Comparison of ENCODE assay signal across 25 mouse cellular contexts in genomic region chr12:109069751-109070150, GRCm38 (mm10). TPM values are rescaled to one million over a fixed set of nuclear protein-coding genes. Genes with fewer than 3 reads are reported as not detected.
DNase-seq lines count a peak whose midpoint lies in the region; ATAC-seq lines count a peak whose summit lies in the region.
"Had no signal": no experiment of that assay in that cellular context is flagged by ENCODE, and none has a peak within 500 bp of the region (broad histone marks: within the 10 kb centered on the region; RNA-seq: fewer than 3 reads in every experiment).

No protein-coding gene starts in this region.

- H3K4me2 ChIP-seq in embryonic facial prominence, embryonic 13.5 days = no peak overlapping the region
- H3K4me2 ChIP-seq: forebrain, embryonic 13.5 days; heart, embryonic 11.5 days; hindbrain, embryonic 15.5 days; limb, embryonic 12.5 days; liver, embryonic 11.5 days had no signal

- H3K4me3 ChIP-seq in embryonic facial prominence, embryonic 13.5 days = no peak overlapping the region
- H3K4me3 ChIP-seq in embryonic facial prominence, embryonic 10.5 days = no peak overlapping the region
- H3K4me3 ChIP-seq: forebrain, embryonic 13.5 days; gastrocnemius, adult 2 months; hindbrain, embryonic 15.5 days; layer of hippocampus, adult 2 months; limb, embryonic 12.5 days; myocyte had no signal

- 56% methylated on average over 2 of the region's 2 CpGs for WGBS in embryonic facial prominence, embryonic 13.5 days
- WGBS in embryonic facial prominence, embryonic 10.5 days = 54% methylated on average over 2 of the region's 2 CpGs

- 0 out of 2 replicates have a peak overlapping the region, but pooled peaks have one; percentile 11 for H3K9ac ChIP-seq in embryonic facial prominence, embryonic 13.5 days
- H3K9ac ChIP-seq: forebrain, embryonic 13.5 days; hindbrain, embryonic 15.5 days; limb, embryonic 12.5 days; liver, postnatal 0 days had no signal

- no peak overlapping the region for H3K27ac ChIP-seq in embryonic facial prominence, embryonic 13.5 days
- no peak overlapping the region for H3K27ac ChIP-seq in embryonic facial prominence, embryonic 10.5 days (replicated peaks)
- H3K27ac ChIP-seq: forebrain, embryonic 13.5 days; gastrocnemius, adult 2 months; hindbrain, embryonic 15.5 days; layer of hippocampus, adult 2 months; limb, embryonic 12.5 days; macrophage had no signal

- DNase-seq in embryonic facial prominence, embryonic 10.5 days (ENCODE audit: low spot score) = no peak
- DNase-seq in induced T-regulatory cell, adult 2 months (ENCODE audit: low read depth) = peak; percentile 15
- DNase-seq in thymus, postnatal 4 days = peak; percentile 54
- DNase-seq in gastrocnemius, adult 8-10 months (ENCODE audit: low spot score in 2 of 2) = no peak
- DNase-seq in gastrocnemius, adult 18-20 months (ENCODE audit: low spot score) = no peak
- DNase-seq: adrenal gland, postnatal 14 days; gastrocnemius, adult 2 months; kidney, adult 9 months; kidney, postnatal 14 days; liver, postnatal 0 days; right cerebral cortex, adult 18-20 months; right cerebral cortex, postnatal 4 days had no signal

- peaks cover 16% of the 10 kb centered on the region for H3K4me1 ChIP-seq in embryonic facial prominence, embryonic 13.5 days
- H3K4me1 ChIP-seq in embryonic facial prominence, embryonic 10.5 days = peaks cover 19% of the 10 kb centered on the region

- no peak for ATAC-seq in embryonic facial prominence, embryonic 13.5 days (ENCODE audit: insufficient number of reproducible peaks, insufficient read depth, low FRiP score, low TSS enrichment, low read depth)
- ATAC-seq in CD4-positive, CD25-positive, alpha-beta regulatory T cell, adult 4 months = peak; percentile 36
- ATAC-seq: forebrain, embryonic 13.5 days; liver, postnatal 0 days; lung, postnatal 0 days; midbrain, embryonic 16.5 days had no signal

- H3K9me3 ChIP-seq in embryonic facial prominence, embryonic 13.5 days = no peaks in the 10 kb centered on the region
- no peaks in the 10 kb centered on the region for H3K9me3 ChIP-seq in embryonic facial prominence, embryonic 10.5 days
- H3K9me3 ChIP-seq: forebrain, embryonic 13.5 days; hindbrain, embryonic 15.5 days; limb, embryonic 12.5 days had no signal

- H3K36me3 ChIP-seq in embryonic facial prominence, embryonic 13.5 days = no peaks in the 10 kb centered on the region
- H3K36me3 ChIP-seq in embryonic facial prominence, embryonic 10.5 days (replicated peaks) = no peaks in the 10 kb centered on the region
- H3K36me3 ChIP-seq: hindbrain, embryonic 15.5 days; limb, embryonic 12.5 days had no signal

- H3K27me3 ChIP-seq in embryonic facial prominence, embryonic 13.5 days = peaks cover 24% of the 10 kb centered on the region
- H3K27me3 ChIP-seq in embryonic facial prominence, embryonic 10.5 days (replicated peaks; ENCODE audit: low read depth, poor library complexity, severe bottlenecking) = peaks cover 50% of the 10 kb centered on the region
- H3K27me3 ChIP-seq: hindbrain, embryonic 15.5 days had no signal

RNA-seq across cellular contexts. Expression of gene Begain, which starts 1.7 kb away (rescaled TPM):
- 8.8 and 11.8 TPM in 2 replicates for polyA plus RNA-seq in embryonic facial prominence, embryonic 13.5 days (2015; fragmentation: Nextera tagmentation; extraction: Ambion mirVana)
- polyA plus RNA-seq in embryonic facial prominence, embryonic 10.5 days (2016; fragmentation: Nextera tagmentation; extraction: Ambion mirVana) = 2.3 and 3.1 TPM in 2 replicates
- polyA plus RNA-seq in CD4-positive, CD25-positive, alpha-beta regulatory T cell, adult 4 months (2017; shearing (Covaris generic)) = under 1 TPM; 0.19 to 0.22 TPM
- total RNA-seq in gastrocnemius, adult 8-10 months (2022) = under 1 TPM in 2 of 4 experiments, not detected in 2; 0.13 to 0.31 TPM
- total RNA-seq in gastrocnemius, adult 18-20 months (2021) = under 1 TPM in 1 of 2 experiments, not detected in 1; 0.12 TPM
- total RNA-seq: granulocyte monocyte progenitor cell, adult 5-6 weeks had no signal
- polyA plus RNA-seq: macrophage had no signal

Comparison
In these comparisons a context has a peak if more than half of its experiments do, and no peak if none do; other contexts are left out.
1. DNase-seq: peak in induced T-regulatory cell, adult 2 months (single experiment) and thymus, postnatal 4 days (single experiment); none in embryonic facial prominence, embryonic 10.5 days (single experiment), gastrocnemius, adult 8-10 months (0 of 2) and gastrocnemius, adult 18-20 months (single experiment).